Comparison of ENCODE assay signal across 19 mouse cellular contexts in the genomic region with DNA sequence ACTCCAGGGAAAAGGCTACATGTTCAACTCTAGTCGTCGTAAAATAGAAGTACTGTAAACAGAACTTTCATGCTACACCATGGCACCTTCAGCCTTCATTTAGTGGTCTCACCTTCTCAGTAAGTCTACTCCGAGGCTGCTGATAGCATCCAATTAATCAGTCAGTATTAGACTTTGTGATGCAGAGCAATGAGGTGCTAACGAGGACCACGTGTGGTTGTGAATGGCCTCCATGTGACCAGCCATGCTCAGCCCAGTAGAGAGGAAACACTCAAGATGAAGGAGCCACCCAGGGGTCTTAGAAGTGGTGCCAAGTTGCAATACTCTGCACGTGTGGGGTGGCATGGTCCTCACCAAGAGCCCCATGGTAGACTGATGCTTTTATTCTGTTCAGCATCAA.
"Had no signal": no experiment of that assay in that cellular context is flagged by ENCODE, and none has a peak within 500 bp of the region (broad histone marks: within the 10 kb centered on the region; RNA-seq: fewer than 3 reads in every experiment).

No protein-coding gene starts in this region.

- H3K9me3 ChIP-seq: kidney, embryonic 15.5 days; liver, embryonic 13.5 days; midbrain, embryonic 12.5 days; midbrain, embryonic 15.5 days; neural tube, embryonic 12.5 days; neural tube, embryonic 15.5 days had no signal

- DNase-seq: kidney, adult 8-10 months; kidney, postnatal 14 days; layer of hippocampus, adult 9-11 months; liver, embryonic 13.5 days; lung, adult 2 months; right cerebral cortex, adult 18-20 months; right cerebral cortex, postnatal 14 days; right cerebral cortex, postnatal 4 days; thymus, adult 2 months; thymus, postnatal 14 days; thymus, postnatal 4 days had no signal

- ATAC-seq: midbrain, embryonic 15.5 days had no signal

- H3K4me2 ChIP-seq: kidney, embryonic 15.5 days; liver, embryonic 13.5 days; midbrain, embryonic 12.5 days; midbrain, embryonic 15.5 days; neural tube, embryonic 12.5 days; neural tube, embryonic 15.5 days had no signal

- H3K27ac ChIP-seq: kidney, embryonic 15.5 days; layer of hippocampus, adult 2 months; liver, embryonic 13.5 days; macrophage; midbrain, embryonic 12.5 days; midbrain, embryonic 15.5 days; neural tube, embryonic 12.5 days; neural tube, embryonic 15.5 days; stomach, postnatal 0 days had no signal

- H3K4me1 ChIP-seq: kidney, embryonic 15.5 days; liver, embryonic 13.5 days; midbrain, embryonic 12.5 days; midbrain, embryonic 15.5 days; neural tube, embryonic 12.5 days; neural tube, embryonic 15.5 days had no signal

- H3K27me3 ChIP-seq: kidney, embryonic 15.5 days; liver, embryonic 13.5 days; midbrain, embryonic 12.5 days; midbrain, embryonic 15.5 days; neural tube, embryonic 12.5 days; neural tube, embryonic 15.5 days had no signal

- H3K9ac ChIP-seq: kidney, embryonic 15.5 days; liver, embryonic 13.5 days; midbrain, embryonic 12.5 days; midbrain, embryonic 15.5 days; neural tube, embryonic 12.5 days; neural tube, embryonic 15.5 days had no signal

- H3K4me3 ChIP-seq: kidney, embryonic 15.5 days; layer of hippocampus, adult 2 months; liver, embryonic 13.5 days; midbrain, embryonic 12.5 days; midbrain, embryonic 15.5 days; neural tube, embryonic 12.5 days; neural tube, embryonic 15.5 days had no signal

- H3K36me3 ChIP-seq: kidney, embryonic 15.5 days; liver, embryonic 13.5 days; midbrain, embryonic 12.5 days; midbrain, embryonic 15.5 days; neural tube, embryonic 12.5 days; neural tube, embryonic 15.5 days had no signal
